Mouse (Mus musculus) liver, postnatal 0 days (tissue): Measurements from ENCODE around the gene Larp4b.

ENCODE experiments used
- CTCF ChIP-seq: sonication (generic); IDR thresholded peaks from 2 replicates; pipeline ENCODE4 v1.5.1; 2016; ENCODE audit warnings: antibody characterized with exemption, low read depth
- EP300 ChIP-seq: IDR thresholded peaks from 2 replicates; pipeline ENCODE4 v1.6.1; 2016; ENCODE audit warnings: antibody characterized with exemption, low read depth, mild to moderate bottlenecking

DNA sequence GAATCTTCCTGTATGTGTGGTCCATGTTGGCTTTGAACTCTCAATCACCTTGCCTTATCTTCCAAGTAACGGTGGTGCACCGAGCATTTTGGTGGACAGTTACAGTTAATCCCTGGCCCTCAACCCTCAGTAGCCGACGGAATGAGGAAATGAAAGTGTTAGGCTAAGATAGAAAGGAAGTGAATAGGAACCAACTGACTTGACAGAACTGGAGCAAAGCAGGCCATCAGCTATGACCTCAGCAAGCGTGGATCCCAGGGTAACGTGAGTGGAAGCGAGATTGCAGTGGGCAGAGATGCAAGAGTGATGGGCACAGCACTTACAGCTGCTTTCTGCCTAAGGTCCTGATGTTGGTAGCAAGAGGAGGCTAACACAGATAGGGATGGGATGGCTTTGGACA, 31.5 kb downstream of the Larp4b start:
- TF ChIP-seq CTCF: no peak
- TF ChIP-seq EP300: no peak
